8 mouse cellular contexts compared by ENCODE assay signal in the genomic region with DNA sequence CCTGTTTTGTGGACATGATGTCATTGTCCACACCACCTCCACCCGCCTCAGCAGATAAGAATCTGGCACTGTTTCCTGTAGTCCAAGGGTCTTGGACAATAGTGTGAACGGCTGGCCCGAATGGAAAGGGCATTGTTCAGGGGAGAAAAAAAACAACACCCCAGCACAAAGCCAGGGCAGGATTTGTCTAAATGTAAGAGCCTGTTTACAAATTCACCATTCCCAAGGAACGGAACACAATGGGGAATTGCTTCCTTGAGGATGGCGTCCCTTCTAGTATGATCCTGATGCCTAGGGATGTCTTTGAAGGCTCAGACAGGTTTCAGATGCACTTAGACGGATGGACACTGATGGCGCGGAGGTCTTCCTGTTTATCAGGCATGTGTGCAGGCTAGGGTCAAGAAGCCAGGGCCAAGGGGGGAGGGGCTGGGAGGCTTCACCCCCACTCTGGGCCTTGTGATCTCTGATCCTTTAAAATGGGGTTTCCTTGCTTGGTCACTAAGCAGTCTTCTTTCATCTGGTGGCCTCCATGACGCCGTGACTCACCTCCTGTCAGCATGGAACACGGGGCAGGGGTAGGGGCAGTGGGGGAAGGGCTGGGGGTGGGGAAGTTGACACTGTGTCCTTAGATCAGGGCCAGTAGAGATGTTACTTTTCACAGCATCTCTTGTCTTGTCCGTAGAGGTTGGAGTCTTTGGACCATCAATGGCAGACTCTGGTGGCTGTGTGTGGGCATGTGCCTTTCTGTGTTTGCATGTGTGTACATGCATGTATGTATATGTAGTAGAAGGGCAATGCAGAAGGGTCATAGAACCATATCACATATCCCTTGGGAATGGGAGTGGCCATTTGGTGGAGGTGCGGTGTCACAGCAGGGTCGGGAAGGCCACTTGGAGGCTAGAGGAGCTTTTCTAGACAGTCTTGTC. TPM values are rescaled to one million over a fixed set of nuclear protein-coding genes. Genes with fewer than 3 reads are reported as not detected.
DNase-seq lines count a peak whose midpoint lies in the region; ATAC-seq lines count a peak whose summit lies in the region.

No protein-coding gene starts in this region.

- H3K9me3 ChIP-seq in heart, embryonic 11.5 days (replicated peaks; ENCODE audit: control insufficient read depth, low read length) = no peaks in the 10 kb centered on the region
- H3K9me3 ChIP-seq in kidney, embryonic 15.5 days (replicated peaks) = no peaks in the 10 kb centered on the region
- no peaks in the 10 kb centered on the region for H3K9me3 ChIP-seq in midbrain, embryonic 15.5 days

- no peak overlapping the region for H3K9ac ChIP-seq in heart, embryonic 11.5 days (ENCODE audit: low read depth, low read length)
- no peak overlapping the region for H3K9ac ChIP-seq in kidney, embryonic 15.5 days
- no peak overlapping the region for H3K9ac ChIP-seq in midbrain, embryonic 15.5 days

- H3K36me3 ChIP-seq in heart, embryonic 11.5 days (ENCODE audit: control insufficient read depth, insufficient read depth, low read length) = no peaks in the 10 kb centered on the region
- H3K36me3 ChIP-seq in kidney, embryonic 15.5 days = no peaks in the 10 kb centered on the region
- H3K36me3 ChIP-seq in midbrain, embryonic 15.5 days (replicated peaks) = no peaks in the 10 kb centered on the region

- 0 out of 2 replicates have a peak, but pooled peaks have one; percentile 22 for ATAC-seq in heart, embryonic 11.5 days (replicated peaks; ENCODE audit: insufficient number of reproducible peaks, low FRiP score, low TSS enrichment)
- ATAC-seq in kidney, embryonic 15.5 days (replicated peaks; ENCODE audit: low FRiP score) = 0 out of 2 replicates have a peak, but pooled peaks have one; percentile 20
- ATAC-seq in midbrain, embryonic 15.5 days (replicated peaks) = 0 out of 2 replicates have a peak, but pooled peaks have one; percentile 33

- H3K4me1 ChIP-seq in heart, embryonic 11.5 days (ENCODE audit: control insufficient read depth, insufficient read depth, low read length) = peaks cover 17% of the 10 kb centered on the region
- H3K4me1 ChIP-seq in kidney, embryonic 15.5 days = peaks cover 52% of the 10 kb centered on the region
- H3K4me1 ChIP-seq in midbrain, embryonic 15.5 days = no peaks in the 10 kb centered on the region

- H3K4me3 ChIP-seq in heart, embryonic 11.5 days (ENCODE audit: low read depth, low read length) = no peak overlapping the region
- H3K4me3 ChIP-seq in kidney, embryonic 15.5 days (replicated peaks) = no peak overlapping the region
- H3K4me3 ChIP-seq in midbrain, embryonic 15.5 days = no peak overlapping the region

- H3K27me3 ChIP-seq in heart, embryonic 11.5 days (ENCODE audit: control insufficient read depth, insufficient read depth, low read length) = no peaks in the 10 kb centered on the region
- no peaks in the 10 kb centered on the region for H3K27me3 ChIP-seq in kidney, embryonic 15.5 days
- no peaks in the 10 kb centered on the region for H3K27me3 ChIP-seq in midbrain, embryonic 15.5 days (replicated peaks)

- peak; percentile 47 to 79 for DNase-seq in heart, adult 18-20 months
- DNase-seq in heart, adult 8-10 months (ENCODE audit: low spot score) = no peak
- no peak for DNase-seq in urinary bladder, postnatal 4 days (ENCODE audit: low spot score in 2 of 2)
- DNase-seq in cerebellum, adult 8-10 months = no peak
- no peak for DNase-seq in thymus, postnatal 10 days (ENCODE audit: low spot score in 2 of 2)

- 66% methylated on average over 14 of the region's 14 CpGs for WGBS in heart, embryonic 11.5 days (ENCODE audit: insufficient replicate concordance)
- 69% methylated on average over 14 of the region's 14 CpGs for WGBS in kidney, embryonic 15.5 days
- WGBS in midbrain, embryonic 15.5 days = 89% methylated on average over 14 of the region's 14 CpGs

- H3K27ac ChIP-seq in heart, embryonic 11.5 days (ENCODE audit: low read depth, low read length) = no peak overlapping the region
- H3K27ac ChIP-seq in kidney, embryonic 15.5 days = peak overlapping the region; percentile 64
- no peak overlapping the region for H3K27ac ChIP-seq in midbrain, embryonic 15.5 days

- no peak overlapping the region for H3K4me2 ChIP-seq in heart, embryonic 11.5 days
- no peak overlapping the region for H3K4me2 ChIP-seq in kidney, embryonic 15.5 days
- H3K4me2 ChIP-seq in midbrain, embryonic 15.5 days = no peak overlapping the region

RNA-seq across cellular contexts. Expression of gene Sema3g, which starts 15.7 kb away (rescaled TPM):
- total RNA-seq in heart, adult 18-20 months (2021) = 10 to 100 TPM; 13.5 to 15.7 TPM
- total RNA-seq in heart, adult 8-10 months (2022) = 10 to 100 TPM; 12.3 to 14.2 (median 13.2) TPM
- 0.03 and 0.08 TPM in 2 replicates for polyA plus RNA-seq in heart, embryonic 11.5 days (2014; fragmentation: Nextera tagmentation; extraction: Ambion mirVana)
- polyA plus RNA-seq in kidney, embryonic 15.5 days (2015; fragmentation: Nextera tagmentation; extraction: Ambion mirVana) = 3.7 and 3.8 TPM in 2 replicates
- polyA plus RNA-seq in midbrain, embryonic 15.5 days (2015; fragmentation: Nextera tagmentation; extraction: Ambion mirVana) = 0.65 and 0.86 TPM in 2 replicates

RNA-seq across cellular contexts. Expression of gene Nisch, which starts 16.6 kb away (rescaled TPM):
- total RNA-seq in heart, adult 18-20 months (2021) = 100 to 1,000 TPM; 118 to 119 TPM
- total RNA-seq in heart, adult 8-10 months (2022) = 100 to 1,000 TPM; 129 to 142 (median 131) TPM
- polyA plus RNA-seq in heart, embryonic 11.5 days (2014; fragmentation: Nextera tagmentation; extraction: Ambion mirVana) = 286 and 325 TPM in 2 replicates
- 351 and 428 TPM in 2 replicates for polyA plus RNA-seq in kidney, embryonic 15.5 days (2015; fragmentation: Nextera tagmentation; extraction: Ambion mirVana)
- 420 and 426 TPM in 2 replicates for polyA plus RNA-seq in midbrain, embryonic 15.5 days (2015; fragmentation: Nextera tagmentation; extraction: Ambion mirVana)

RNA-seq across cellular contexts. Expression of gene Phf7, which starts 17.8 kb away (rescaled TPM):
- total RNA-seq in heart, adult 18-20 months (2021) = 1 to 10 TPM; 4.2 to 5.1 TPM
- 1 to 10 TPM; 3.2 to 5.2 (median 4.2) TPM for total RNA-seq in heart, adult 8-10 months (2022)
- 7.4 and 8.7 TPM in 2 replicates for polyA plus RNA-seq in heart, embryonic 11.5 days (2014; fragmentation: Nextera tagmentation; extraction: Ambion mirVana)
- polyA plus RNA-seq in kidney, embryonic 15.5 days (2015; fragmentation: Nextera tagmentation; extraction: Ambion mirVana) = 12.6 and 13.3 TPM in 2 replicates
- polyA plus RNA-seq in midbrain, embryonic 15.5 days (2015; fragmentation: Nextera tagmentation; extraction: Ambion mirVana) = 9.9 TPM in 2 replicates

RNA-seq across cellular contexts. Expression of gene Bap1, which starts 17.9 kb away (rescaled TPM):
- total RNA-seq in heart, adult 18-20 months (2021) = 10 to 100 TPM; 42.4 to 45.3 TPM
- total RNA-seq in heart, adult 8-10 months (2022) = 10 to 100 TPM; 42.1 to 46.9 (median 43.1) TPM
- polyA plus RNA-seq in heart, embryonic 11.5 days (2014; fragmentation: Nextera tagmentation; extraction: Ambion mirVana) = 52.5 and 57.8 TPM in 2 replicates
- polyA plus RNA-seq in kidney, embryonic 15.5 days (2015; fragmentation: Nextera tagmentation; extraction: Ambion mirVana) = 92.1 and 96.8 TPM in 2 replicates
- polyA plus RNA-seq in midbrain, embryonic 15.5 days (2015; fragmentation: Nextera tagmentation; extraction: Ambion mirVana) = 124 and 130 TPM in 2 replicates

RNA-seq across cellular contexts. Expression of gene Tnnc1, which starts 25.2 kb away (rescaled TPM):
- total RNA-seq in heart, adult 18-20 months (2021) = 1,000 to 10,000 TPM; 5,748 to 6,764 TPM
- total RNA-seq in heart, adult 8-10 months (2022) = 1,000 to 10,000 TPM; 5,856 to 6,611 (median 6,322) TPM
- polyA plus RNA-seq in heart, embryonic 11.5 days (2014; fragmentation: Nextera tagmentation; extraction: Ambion mirVana) = 3,123 and 3,177 TPM in 2 replicates
- 19.5 and 33.2 TPM in 2 replicates for polyA plus RNA-seq in kidney, embryonic 15.5 days (2015; fragmentation: Nextera tagmentation; extraction: Ambion mirVana)
- 2.9 and 4.6 TPM in 2 replicates for polyA plus RNA-seq in midbrain, embryonic 15.5 days (2015; fragmentation: Nextera tagmentation; extraction: Ambion mirVana)

Comparison
In these comparisons a context has a peak if more than half of its experiments do, and no peak if none do; other contexts are left out.
1. DNase-seq: peak in heart, adult 18-20 months (2 of 2); none in heart, adult 8-10 months (single experiment), urinary bladder, postnatal 4 days (0 of 2), cerebellum, adult 8-10 months (single experiment) and thymus, postnatal 10 days (0 of 2).
2. Peak in every context shown above with its lines, with median percentiles within 50 percentile points of each other: ATAC-seq.